Mouse (Mus musculus) megakaryocyte, embryonic 14.5 days (primary cell): ENCODE results near the gene Slc12a6.

ENCODE experiments used
- FLI1 ChIP-seq: IDR thresholded peaks from 2 replicates; pipeline ENCODE4 v1.6.1; 2012; ENCODE audit warnings: low read length, inconsistent platforms, mixed read lengths
- GATA1 ChIP-seq: IDR thresholded peaks from 3 replicates; pipeline ENCODE4 v1.6.1; 2012; ENCODE audit warnings: mixed read lengths, low read length, inconsistent platforms, borderline replicate concordance

DNA sequence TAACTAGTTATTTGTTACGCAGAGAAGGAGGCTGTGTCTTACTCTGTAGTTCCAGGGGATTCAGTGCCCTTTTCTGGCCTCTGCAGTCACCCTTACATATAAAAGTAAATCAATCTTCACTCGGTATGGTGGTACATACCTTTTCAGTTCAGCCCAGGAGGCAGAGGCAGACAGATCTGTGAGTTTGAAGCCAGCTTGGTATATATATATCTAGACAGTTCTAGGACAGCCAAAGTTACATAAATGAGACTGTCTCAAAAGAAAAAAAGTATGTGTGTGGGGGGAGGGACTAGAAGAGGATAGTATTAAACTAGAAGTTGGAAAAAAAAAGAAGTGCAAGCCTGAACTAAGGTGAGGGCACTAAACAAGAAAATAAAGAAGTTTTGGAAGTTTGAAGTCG, 82.6 kb downstream of the Slc12a6 start:
- no peak for TF ChIP-seq FLI1
- no peak for TF ChIP-seq GATA1
